Mouse (Mus musculus): ENCODE results near the gene Jakmip3. TPM values are rescaled to one million over a fixed set of nuclear protein-coding genes. Genes with fewer than 3 reads are reported as not detected.

Gene Jakmip3
- polyA plus RNA-seq (2012; ENCODE audit: insufficient read depth, insufficient read length, missing spikeins): not detected in 2 replicates

- Histone ChIP-seq H3K4me3 (ENCODE audit: insufficient read depth, low read depth, low read length) (peak within 1 kb of the TSS; percentile 45), H3K4me1 (ENCODE audit: control insufficient read depth, insufficient read depth, insufficient read length, low read length) (no peaks in the 10 kb centered on the region), H3K27ac (replicated peaks; ENCODE audit: low read depth, low read length) (no peak within 1 kb of the TSS)
Observed at GRCm38 (mm10) chr7:138940612-138941461, at the start of gene Jakmip3. Jakmip3 (plus strand) TSS chr7:138940730.

GRCm38 (mm10) chr7:138898122-138898521, 42.4 kb upstream of the Jakmip3 start:
- 0 out of 2 replicates have a peak, but pooled peaks cover 7% of the 10 kb centered on the region for H3K4me1 ChIP-seq (ENCODE audit: control insufficient read depth, insufficient read depth, insufficient read length, low read length)
- no peak overlapping the region for H3K4me3 ChIP-seq (ENCODE audit: insufficient read depth, low read depth, low read length)
- no peak overlapping the region for H3K27ac ChIP-seq (replicated peaks; ENCODE audit: low read depth, low read length)

- H3K27ac ChIP-seq (replicated peaks; ENCODE audit: low read depth, low read length): no peak overlapping the region
- 0 out of 2 replicates have a peak, but pooled peaks cover 7% of the 10 kb centered on the region for H3K4me1 ChIP-seq (ENCODE audit: control insufficient read depth, insufficient read depth, insufficient read length, low read length)
- H3K4me3 ChIP-seq (ENCODE audit: insufficient read depth, low read depth, low read length): no peak overlapping the region
Observed at GRCm38 (mm10) chr7:138898743-138899142, 41.8 kb upstream of the Jakmip3 start.

GRCm38 (mm10) chr7:138903886-138904435, 36.6 kb upstream of the Jakmip3 start:
- peaks cover 13% of the 10 kb centered on the region for H3K4me1 ChIP-seq (ENCODE audit: control insufficient read depth, insufficient read depth, insufficient read length, low read length)
- no peak overlapping the region for H3K4me3 ChIP-seq (ENCODE audit: insufficient read depth, low read depth, low read length)
- H3K27ac ChIP-seq (replicated peaks; ENCODE audit: low read depth, low read length): no peak overlapping the region

- peaks cover 11% of the 10 kb centered on the region for H3K4me1 ChIP-seq (ENCODE audit: control insufficient read depth, insufficient read depth, insufficient read length, low read length)
- peak overlapping the region; percentile 59 for H3K27ac ChIP-seq (replicated peaks; ENCODE audit: low read depth, low read length)
- peak overlapping the region; percentile 55 for H3K4me3 ChIP-seq (ENCODE audit: insufficient read depth, low read depth, low read length)
Observed at GRCm38 (mm10) chr7:138906441-138906840, 34.1 kb upstream of the Jakmip3 start.

- peak overlapping the region; percentile 59 for H3K27ac ChIP-seq (replicated peaks; ENCODE audit: low read depth, low read length)
- peaks cover 11% of the 10 kb centered on the region for H3K4me1 ChIP-seq (ENCODE audit: control insufficient read depth, insufficient read depth, insufficient read length, low read length)
- H3K4me3 ChIP-seq (ENCODE audit: insufficient read depth, low read depth, low read length): peak overlapping the region; percentile 55
Observed at GRCm38 (mm10) chr7:138907043-138907442, 33.5 kb upstream of the Jakmip3 start.

- Histone ChIP-seq H3K4me3 (ENCODE audit: insufficient read depth, low read depth, low read length) (peak overlapping the region; percentile 89), H3K4me1 (ENCODE audit: control insufficient read depth, insufficient read depth, insufficient read length, low read length) (peaks cover 8% of the 10 kb centered on the region), H3K27ac (replicated peaks; ENCODE audit: low read depth, low read length) (peak overlapping the region; percentile 74)
Observed at GRCm38 (mm10) chr7:138907976-138908375, 32.6 kb upstream of the Jakmip3 start.

GRCm38 (mm10) chr7:138908768-138909276, 31.7 kb upstream of the Jakmip3 start:
- Histone ChIP-seq H3K27ac (replicated peaks; ENCODE audit: low read depth, low read length) (peak overlapping the region; percentile 74), H3K4me3 (ENCODE audit: insufficient read depth, low read depth, low read length) (peak overlapping the region; percentile 89), H3K4me1 (ENCODE audit: control insufficient read depth, insufficient read depth, insufficient read length, low read length) (peaks cover 8% of the 10 kb centered on the region)

GRCm38 (mm10) chr7:138909277-138910192, 31.0 kb upstream of the Jakmip3 start, which contains the start of gene Bnip3:
Bnip3 (minus strand) TSS chr7:138909519.
- Histone ChIP-seq H3K4me1 (ENCODE audit: control insufficient read depth, insufficient read depth, insufficient read length, low read length) (peaks cover 8% of the 10 kb centered on the region), H3K4me3 (ENCODE audit: insufficient read depth, low read depth, low read length) (peak within 1 kb of the TSS; percentile 89), H3K27ac (replicated peaks; ENCODE audit: low read depth, low read length) (peak within 1 kb of the TSS; percentile 74)

- Histone ChIP-seq H3K27ac (replicated peaks; ENCODE audit: low read depth, low read length) (no peak overlapping the region), H3K4me1 (ENCODE audit: control insufficient read depth, insufficient read depth, insufficient read length, low read length) (peaks cover 8% of the 10 kb centered on the region), H3K4me3 (ENCODE audit: insufficient read depth, low read depth, low read length) (peak overlapping the region; percentile 71)
Observed at GRCm38 (mm10) chr7:138910193-138910562, 30.4 kb upstream of the Jakmip3 start.

- no peaks in the 10 kb centered on the region; the same call in 1 of the 2 replicates for H3K4me1 ChIP-seq (ENCODE audit: control insufficient read depth, insufficient read depth, insufficient read length, low read length)
- H3K4me3 ChIP-seq (ENCODE audit: insufficient read depth, low read depth, low read length): no peak overlapping the region
- peak overlapping the region; percentile 41; the same call in 1 of the 2 replicates for H3K27ac ChIP-seq (replicated peaks; ENCODE audit: low read depth, low read length)
Observed at GRCm38 (mm10) chr7:138913616-138914015, 26.9 kb upstream of the Jakmip3 start.

- Histone ChIP-seq H3K4me3 (ENCODE audit: insufficient read depth, low read depth, low read length) (peak overlapping the region; percentile 27), H3K27ac (replicated peaks; ENCODE audit: low read depth, low read length) (peak overlapping the region; percentile 93), H3K4me1 (ENCODE audit: control insufficient read depth, insufficient read depth, insufficient read length, low read length) (peaks cover 11% of the 10 kb centered on the region)
Observed at GRCm38 (mm10) chr7:138919156-138919944, 21.2 kb upstream of the Jakmip3 start.

- peaks cover 11% of the 10 kb centered on the region for H3K4me1 ChIP-seq (ENCODE audit: control insufficient read depth, insufficient read depth, insufficient read length, low read length)
- H3K27ac ChIP-seq (replicated peaks; ENCODE audit: low read depth, low read length): peak overlapping the region; percentile 65
- H3K4me3 ChIP-seq (ENCODE audit: insufficient read depth, low read depth, low read length): no peak overlapping the region
Observed at GRCm38 (mm10) chr7:138921611-138922010, 18.9 kb upstream of the Jakmip3 start.
